Comparison of ENCODE assay signal across 17 mouse cellular contexts in the genomic region with DNA sequence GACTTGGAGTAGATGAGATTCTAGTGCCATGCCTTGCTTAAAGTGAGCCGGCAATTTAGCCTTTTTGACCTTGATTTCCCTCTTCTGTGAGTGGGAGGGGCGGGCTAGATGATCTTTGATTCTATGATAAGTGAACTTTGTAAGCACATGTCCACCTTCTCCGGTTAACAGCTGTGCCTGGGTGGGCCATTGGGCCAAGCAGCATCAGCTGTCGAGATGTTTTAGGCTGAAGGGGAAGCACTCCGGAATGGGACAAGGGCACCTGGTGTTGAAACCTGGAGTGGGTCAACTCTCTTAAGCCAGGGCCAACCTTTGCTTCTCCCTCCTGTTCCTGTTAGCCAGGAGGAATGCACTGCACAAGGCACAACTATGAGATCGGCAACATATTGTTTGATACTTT.
"Had no signal": no experiment of that assay in that cellular context is flagged by ENCODE, and none has a peak within 500 bp of the region (broad histone marks: within the 10 kb centered on the region; RNA-seq: fewer than 3 reads in every experiment).

No protein-coding gene starts in this region.

- H3K9me3 ChIP-seq: lung, embryonic 15.5 days; megakaryocyte, embryonic 14.5 days; midbrain, embryonic 13.5 days; midbrain, embryonic 15.5 days; neural tube, embryonic 12.5 days; stomach, embryonic 15.5 days had no signal

- ATAC-seq: lung, postnatal 0 days; midbrain, embryonic 13.5 days; midbrain, embryonic 15.5 days had no signal

- H3K9ac ChIP-seq: lung, embryonic 15.5 days; midbrain, embryonic 13.5 days; midbrain, embryonic 15.5 days; neural tube, embryonic 12.5 days; stomach, embryonic 15.5 days had no signal

- H3K27me3 ChIP-seq: lung, embryonic 15.5 days; midbrain, embryonic 13.5 days; midbrain, embryonic 15.5 days; neural tube, embryonic 12.5 days; stomach, embryonic 15.5 days had no signal

- DNase-seq: lung, adult 2 months; lung, postnatal 14 days; lung, postnatal 36 days; right cerebral cortex, postnatal 14 days; thymus, adult 2 months; thymus, postnatal 25 days; thymus, postnatal 4 days had no signal

- H3K36me3 ChIP-seq: lung, embryonic 15.5 days; midbrain, embryonic 13.5 days; midbrain, embryonic 15.5 days; neural tube, embryonic 12.5 days; stomach, embryonic 15.5 days had no signal

- H3K27ac ChIP-seq: lung, embryonic 15.5 days; macrophage; midbrain, embryonic 13.5 days; midbrain, embryonic 15.5 days; neural tube, embryonic 12.5 days; stomach, embryonic 15.5 days; stomach, postnatal 0 days had no signal

- H3K4me1 ChIP-seq: lung, embryonic 15.5 days; megakaryocyte, embryonic 14.5 days; midbrain, embryonic 13.5 days; midbrain, embryonic 15.5 days; neural tube, embryonic 12.5 days; stomach, embryonic 15.5 days had no signal

- H3K4me2 ChIP-seq: lung, embryonic 15.5 days; midbrain, embryonic 11.5 days; midbrain, embryonic 13.5 days; midbrain, embryonic 15.5 days; neural tube, embryonic 12.5 days; stomach, embryonic 15.5 days had no signal

- H3K4me3 ChIP-seq: lung, embryonic 15.5 days; megakaryocyte, embryonic 14.5 days; midbrain, embryonic 13.5 days; midbrain, embryonic 15.5 days; neural tube, embryonic 12.5 days; stomach, embryonic 15.5 days had no signal
